ENCODE assay signal across 14 mouse cellular contexts in the genomic region with DNA sequence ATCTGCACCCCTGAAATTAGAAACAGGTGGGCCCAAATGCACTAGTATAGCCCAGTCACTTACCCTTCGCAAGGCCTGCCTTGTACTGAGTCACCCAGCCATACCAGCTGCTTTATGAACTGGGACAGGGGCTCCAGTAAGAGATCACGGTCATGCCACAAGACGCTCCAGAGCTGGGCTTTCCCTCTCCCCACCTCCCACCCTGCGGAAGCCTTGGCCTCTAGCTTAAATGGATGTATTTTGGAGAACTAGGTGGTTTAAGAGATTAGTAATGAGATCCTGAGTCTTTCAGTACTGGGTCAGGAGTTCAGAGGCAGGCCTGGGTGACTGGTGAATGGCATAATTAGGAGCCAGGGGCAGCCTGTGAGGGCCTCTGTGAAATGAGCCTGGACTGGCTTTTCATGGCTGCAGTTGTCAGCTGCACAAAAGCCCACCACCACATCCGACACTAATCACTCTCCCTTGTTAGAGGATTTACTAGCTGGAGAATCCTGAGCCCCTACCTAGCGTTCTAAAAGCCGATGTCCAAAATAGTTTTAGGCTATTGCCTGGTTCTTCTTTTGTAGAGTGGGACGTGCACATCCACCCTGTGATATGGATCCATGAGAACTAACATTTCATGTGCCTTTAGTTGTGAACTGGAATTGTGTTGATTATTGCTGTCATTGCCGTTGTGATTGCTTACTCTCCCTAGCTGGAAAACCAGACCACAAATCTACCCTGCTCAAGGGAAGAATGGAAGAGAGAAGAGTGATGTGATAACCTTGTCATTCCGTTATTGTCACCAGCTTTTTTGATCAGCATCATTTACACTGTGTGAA.
DNase-seq lines count a peak whose midpoint lies in the region; ATAC-seq and TF ChIP-seq lines count a peak whose summit lies in the region.
"Had no signal": no experiment of that assay in that cellular context is flagged by ENCODE, and none has a peak within 500 bp of the region (broad histone marks: within the 10 kb centered on the region; RNA-seq: fewer than 3 reads in every experiment).

No protein-coding gene starts in this region.

- no peaks in the 10 kb centered on the region for H3K9me3 ChIP-seq in midbrain, embryonic 10.5 days (replicated peaks)
- H3K9me3 ChIP-seq in midbrain, postnatal 0 days (ENCODE audit: low read length), result no peaks in the 10 kb centered on the region
- no peaks in the 10 kb centered on the region for H3K9me3 ChIP-seq in forebrain, embryonic 12.5 days
- no peaks in the 10 kb centered on the region for H3K9me3 ChIP-seq in heart, embryonic 12.5 days (replicated peaks)

- peaks cover 47% of the 10 kb centered on the region for H3K4me1 ChIP-seq in midbrain, embryonic 10.5 days
- no peaks in the 10 kb centered on the region for H3K4me1 ChIP-seq in midbrain, postnatal 0 days (ENCODE audit: insufficient read depth, low read length)
- H3K4me1 ChIP-seq in forebrain, embryonic 12.5 days, result peaks cover 28% of the 10 kb centered on the region
- peaks cover 10% of the 10 kb centered on the region for H3K4me1 ChIP-seq in heart, embryonic 12.5 days (replicated peaks)

- no peak overlapping the region for H3K9ac ChIP-seq in midbrain, postnatal 0 days (replicated peaks; ENCODE audit: low read length, poor library complexity, severe bottlenecking)
- no peak overlapping the region for H3K9ac ChIP-seq in forebrain, embryonic 12.5 days
- no peak overlapping the region for H3K9ac ChIP-seq in heart, embryonic 12.5 days

- peak overlapping the region; percentile 9; the same call in 1 of the 2 replicates for H3K4me3 ChIP-seq in midbrain, embryonic 10.5 days
- H3K4me3 ChIP-seq in midbrain, postnatal 0 days (ENCODE audit: low read depth, low read length), result no peak overlapping the region
- no peak overlapping the region for H3K4me3 ChIP-seq in forebrain, embryonic 12.5 days (replicated peaks)
- H3K4me3 ChIP-seq in heart, embryonic 12.5 days, result no peak overlapping the region

- TF ChIP-seq CTCF in midbrain, postnatal 0 days (IDR thresholded peaks at IDR 0.05), result no peak

- H3K4me2 ChIP-seq in midbrain, postnatal 0 days (ENCODE audit: low read depth, low read length, poor library complexity, severe bottlenecking), result no peak overlapping the region
- peak overlapping the region; percentile 2; the same call in 1 of the 2 replicates for H3K4me2 ChIP-seq in forebrain, embryonic 12.5 days
- no peak overlapping the region for H3K4me2 ChIP-seq in heart, embryonic 12.5 days
- H3K4me2 ChIP-seq: liver, embryonic 11.5 days had no signal

- 15% methylated on average over 10 of the region's 10 CpGs for WGBS in midbrain, embryonic 10.5 days
- WGBS in midbrain, postnatal 0 days, result 24% methylated on average over 10 of the region's 10 CpGs
- WGBS in forebrain, embryonic 12.5 days, result 8% methylated on average over 10 of the region's 10 CpGs
- 70% methylated on average over 10 of the region's 10 CpGs for WGBS in heart, embryonic 12.5 days

- DNase-seq in midbrain, embryonic 10.5 days (ENCODE audit: low spot score), result peak; percentile 83
- no peak for DNase-seq in midbrain, postnatal 0 days (ENCODE audit: low spot score)
- DNase-seq in mesoderm, embryonic 11.5 days (ENCODE audit: low read depth, low spot score), result peak; percentile 49
- DNase-seq in layer of hippocampus, adult 18-20 months (ENCODE audit: low spot score in 2 of 2), result no peak
- no peak for DNase-seq in thymus, postnatal 25 days
- no peak for DNase-seq in thymus, adult 18-20 months
- DNase-seq: adrenal gland, postnatal 10 days; kidney, adult 18-20 months; layer of hippocampus, postnatal 36 days; lung, postnatal 36 days had no signal

- no peak for ATAC-seq in midbrain, postnatal 0 days (ENCODE audit: low FRiP score)
- ATAC-seq in forebrain, embryonic 12.5 days (ENCODE audit: low FRiP score), result peak; percentile 75
- no peak for ATAC-seq in heart, embryonic 12.5 days (ENCODE audit: insufficient number of reproducible peaks, low FRiP score)
- ATAC-seq: CD4-positive, CD25-positive, alpha-beta regulatory T cell, adult 4 months had no signal

- H3K27ac ChIP-seq in midbrain, embryonic 10.5 days (replicated peaks), result peak overlapping the region; percentile 72
- H3K27ac ChIP-seq in midbrain, postnatal 0 days (ENCODE audit: low read depth, low read length), result no peak overlapping the region
- peak overlapping the region; percentile 70 for H3K27ac ChIP-seq in forebrain, embryonic 12.5 days
- no peak overlapping the region for H3K27ac ChIP-seq in heart, embryonic 12.5 days (ENCODE audit: poor library complexity, severe bottlenecking)

- peaks cover 79% of the 10 kb centered on the region for H3K27me3 ChIP-seq in midbrain, embryonic 10.5 days (ENCODE audit: low read depth, poor library complexity, severe bottlenecking)
- H3K27me3 ChIP-seq in midbrain, postnatal 0 days (ENCODE audit: insufficient read depth, low read length), result no peaks in the 10 kb centered on the region
- H3K27me3 ChIP-seq in forebrain, embryonic 12.5 days, result no peaks in the 10 kb centered on the region
- no peaks in the 10 kb centered on the region for H3K27me3 ChIP-seq in heart, embryonic 12.5 days (replicated peaks)

- no peaks in the 10 kb centered on the region for H3K36me3 ChIP-seq in midbrain, embryonic 10.5 days
- H3K36me3 ChIP-seq in midbrain, postnatal 0 days (ENCODE audit: insufficient read depth, low read length), result no peaks in the 10 kb centered on the region
- H3K36me3 ChIP-seq in forebrain, embryonic 12.5 days (replicated peaks), result no peaks in the 10 kb centered on the region
- H3K36me3 ChIP-seq in heart, embryonic 12.5 days, result no peaks in the 10 kb centered on the region

Comparison
In these comparisons a context has a peak if more than half of its experiments do, and no peak if none do; other contexts are left out.
1. DNase-seq: peak in midbrain, embryonic 10.5 days (single experiment) and mesoderm, embryonic 11.5 days (single experiment); none in midbrain, postnatal 0 days (single experiment), layer of hippocampus, adult 18-20 months (0 of 2), thymus, postnatal 25 days (single experiment) and thymus, adult 18-20 months (0 of 2).
2. H3K27ac ChIP-seq: peak in midbrain, embryonic 10.5 days (single experiment) and forebrain, embryonic 12.5 days (single experiment); none in midbrain, postnatal 0 days (single experiment) and heart, embryonic 12.5 days (single experiment).